Mouse (Mus musculus) MEL (cell line): Measurements from ENCODE around the gene Fmnl1.

Source experiments
- BHLHE40 ChIP-seq: IDR thresholded peaks from 2 replicates; pipeline ENCODE4 v1.6.1; 2012; ENCODE audit warnings: low read depth, mild to moderate bottlenecking, inconsistent platforms, low read length, improper control_type of control experiment, borderline replicate concordance
- CHD1 ChIP-seq: IDR thresholded peaks from 2 replicates; pipeline ENCODE4 v1.6.1; 2012; ENCODE audit warnings: low read depth, mild to moderate bottlenecking, inconsistent platforms, low read length, improper control_type of control experiment
- CTCF ChIP-seq, 3 experiments: IDR thresholded peaks in 2 of 3; conservative IDR thresholded peaks in 1 of 3; 2 replicates each; pipeline ENCODE4 v1.5.1; 2011 to 2012; ENCODE audit warnings: low read length in 3 of 3, low read depth in 2 of 3, mild to moderate bottlenecking in 2 of 3, improper control_type of control experiment in 1 of 3, inconsistent platforms in 1 of 3, mixed read lengths in 1 of 3, moderate library complexity in 1 of 3; ENCODE audit not compliant: control insufficient read depth in 1 of 3, insufficient read depth in 1 of 3, poor library complexity in 1 of 3, severe bottlenecking in 1 of 3
- EP300 ChIP-seq, 2 experiments: IDR thresholded peaks; 2 replicates each; pipeline ENCODE4 v1.6.1; 2011; ENCODE audit warnings: improper control_type of control experiment in 2 of 2, low read length in 2 of 2, low read depth in 1 of 2, mild to moderate bottlenecking in 1 of 2
- GATA1 ChIP-seq: IDR thresholded peaks from 2 replicates; pipeline ENCODE4 v1.6.1; 2011; ENCODE audit warnings: low read depth, low read length, improper control_type of control experiment
- KAT2A ChIP-seq: conservative IDR thresholded peaks from 2 replicates; pipeline ENCODE4 v1.6.1; 2012; ENCODE audit warnings: low read depth, low read length, improper control_type of control experiment, inconsistent platforms
- NELFE ChIP-seq: IDR thresholded peaks from 2 replicates; pipeline ENCODE4 v1.6.1; 2011; ENCODE audit warnings: low read depth, low read length, improper control_type of control experiment
- NRF1 ChIP-seq: IDR thresholded peaks from 2 replicates; pipeline ENCODE4 v1.6.1; 2014; ENCODE audit warnings: low read depth, mild to moderate bottlenecking, inconsistent platforms, low read length, improper control_type of control experiment, moderate library complexity; ENCODE audit not compliant: poor library complexity, insufficient read depth, severe bottlenecking
- POLR2A ChIP-seq, 2 experiments: IDR thresholded peaks; 2 replicates each; pipeline ENCODE4 v1.6.1; 2011 to 2012; ENCODE audit warnings: low read length in 2 of 2, mild to moderate bottlenecking in 2 of 2, control low read depth in 1 of 2, improper control_type of control experiment in 1 of 2, low read depth in 1 of 2, moderate library complexity in 1 of 2; ENCODE audit not compliant: control insufficient read depth in 1 of 2, insufficient read depth in 1 of 2, poor library complexity in 1 of 2
- RAD21 ChIP-seq: IDR thresholded peaks from 2 replicates; pipeline ENCODE4 v1.6.1; 2011; ENCODE audit warnings: mild to moderate bottlenecking, low read depth, low read length, improper control_type of control experiment
- TBP ChIP-seq: IDR thresholded peaks from 2 replicates; pipeline ENCODE4 v1.8.0; 2011; ENCODE audit warnings: low read depth, low read length, improper control_type of control experiment
- TCF12 ChIP-seq: IDR thresholded peaks from 2 replicates; pipeline ENCODE4 v1.6.1; 2014; ENCODE audit warnings: low read depth, mild to moderate bottlenecking, inconsistent platforms, low read length, improper control_type of control experiment, moderate library complexity
- USF1 ChIP-seq: IDR thresholded peaks from 2 replicates; pipeline ENCODE4 v1.6.1; 2014; ENCODE audit warnings: low read depth, mild to moderate bottlenecking, inconsistent platforms, low read length, improper control_type of control experiment, moderate library complexity
- ZNF384 ChIP-seq: IDR thresholded peaks from 2 replicates; pipeline ENCODE4 v1.6.1; 2012; ENCODE audit warnings: low read depth, mild to moderate bottlenecking, inconsistent platforms, low read length, improper control_type of control experiment

- TF ChIP-seq TCF12 (no peak), ZNF384 (peak; percentile 99), BHLHE40 (no peak), CTCF (IDR thresholded peaks at IDR 0.05 in 2 of 3, conservative IDR thresholded peaks at IDR 0.05 in 1 of 3; ENCODE audit: control insufficient read depth in 1 of 3, insufficient read depth in 1 of 3, low read depth in 2 of 3, low read length in 3 of 3, poor library complexity in 1 of 3, severe bottlenecking in 1 of 3) (peak; percentile 85 to 100 (median 98)), POLR2A (IDR thresholded peaks at IDR 0.05; ENCODE audit: control insufficient read depth in 1 of 2, insufficient read depth in 1 of 2, low read depth in 1 of 2, low read length in 2 of 2, poor library complexity in 1 of 2) (no peak; a peak in 1 of 4 replicates), KAT2A (no peak), NRF1 (no peak), GATA1 (no peak), NELFE (no peak), TBP (peak; percentile 43; the same call in 1 of the 2 replicates), CHD1 (0 out of 2 replicates have a peak, but pooled peaks have one; percentile 80), EP300 (IDR thresholded peaks at IDR 0.05; ENCODE audit: low read depth in 1 of 2, low read length in 2 of 2) (no peak), RAD21 (peak; percentile 78), USF1 (no peak)
Observed at GRCm38 (mm10) chr11:103158621-103159478, 12.1 kb upstream of the Fmnl1 start.
